Mouse (Mus musculus) midbrain, embryonic 14.5 days (tissue): ENCODE measurements at regions not wholly inside any gene's neighbourhood (a gene's known extent, or its start where the extent isn't known, plus 50 kb on each side); places are given as distances from the start of the nearest gene placed in this dataset.

Experiments used
- ATAC-seq: fragments of 200-750 bp; cut with Nextera tagmentation; 2 replicates; pipeline ENCODE4 v1.8.0; 2017; ENCODE audit warnings: moderate number of reproducible peaks, moderate library complexity; ENCODE audit not compliant: low FRiP score, low TSS enrichment
- DNase-seq: peaks from one replicate; pipeline ENCODE4 v3.0.0-alpha.2; 2015
- H3K27ac ChIP-seq: fragments of 300-500 bp; sonication (generic); replicated peaks from 2 replicates; pipeline ENCODE4 v1.5.1; 2014; ENCODE audit warnings: mild to moderate bottlenecking, low read depth, low read length, moderate library complexity
- H3K27me3 ChIP-seq: fragments of 300-500 bp; sonication (generic); 2 replicates; pipeline ENCODE4 v1.6.1; 2014; ENCODE audit warnings: low read length, control low read depth, mixed read lengths; ENCODE audit not compliant: control insufficient read depth, insufficient read depth
- H3K36me3 ChIP-seq: fragments of 300-500 bp; sonication (generic); 2 replicates; pipeline ENCODE4 v1.6.1; 2014; ENCODE audit warnings: low read length, control low read depth; ENCODE audit not compliant: control insufficient read depth, insufficient read depth
- H3K4me1 ChIP-seq: fragments of 300-500 bp; sonication (generic); 2 replicates; pipeline ENCODE4 v1.6.1; 2014; ENCODE audit warnings: mild to moderate bottlenecking, antibody characterized with exemption, low read length, control low read depth; ENCODE audit not compliant: control insufficient read depth, insufficient read depth
- H3K4me2 ChIP-seq: fragments of 300-500 bp; sonication (generic); 2 replicates; pipeline ENCODE4 v1.6.1; 2014; ENCODE audit warnings: mild to moderate bottlenecking, low read length, moderate library complexity
- H3K4me3 ChIP-seq: fragments of 300-500 bp; sonication (generic); replicated peaks from 2 replicates; pipeline ENCODE4 v1.5.1; 2014; ENCODE audit warnings: low read depth, low read length
- H3K9ac ChIP-seq: fragments of 300-500 bp; sonication (generic); replicated peaks from 2 replicates; pipeline ENCODE4 v1.6.1; 2014; ENCODE audit warnings: mild to moderate bottlenecking, low read length, moderate library complexity
- H3K9me3 ChIP-seq: fragments of 300-500 bp; sonication (generic); 2 replicates; pipeline ENCODE4 v1.6.1; 2016; ENCODE audit warnings: low read length, control low read depth, mixed read lengths; ENCODE audit not compliant: control insufficient read depth
- WGBS: fragments of 180-500 bp; shearing (Covaris S2); extraction: QIAGEN DNeasy Blood & Tissue Kit; methylation state at CpG from one replicate; pipeline ENCODE4 v1.1.7; 2014; 5-methylcytosine and 5-hydroxymethylcytosine counted together

GRCm38 (mm10) chr11:18745840-18746239 lies 272.9 kb downstream of the Meis1 start:
- ATAC-seq, result no peak
- H3K9ac ChIP-seq, result no peak overlapping the region
- WGBS, result 68% methylated on average over 10 of the region's 10 CpGs

GRCm38 (mm10) chr11:18734904-18735664 lies 283.7 kb downstream of the Meis1 start:
- ATAC-seq, result no peak
- no peaks in the 10 kb centered on the region for H3K4me1 ChIP-seq

More at GRCm38 (mm10) chr11:18745840-18746239, 272.9 kb downstream of the Meis1 start:
- H3K9me3 ChIP-seq, result no peaks in the 10 kb centered on the region
- H3K4me1 ChIP-seq, result peaks cover 26% of the 10 kb centered on the region
- H3K27ac ChIP-seq, result no peak overlapping the region
- H3K4me3 ChIP-seq, result no peak overlapping the region
- H3K36me3 ChIP-seq, result no peaks in the 10 kb centered on the region
- DNase-seq, result peak; percentile 18
- H3K4me2 ChIP-seq, result no peak overlapping the region
- H3K27me3 ChIP-seq, result no peaks in the 10 kb centered on the region

GRCm38 (mm10) chr11:18734075-18734474 lies 284.7 kb downstream of the Meis1 start:
- no peak overlapping the region for H3K4me3 ChIP-seq
- no peak for ATAC-seq
- no peak for DNase-seq
- H3K27me3 ChIP-seq, result no peaks in the 10 kb centered on the region
- WGBS, result 90% methylated on average over 1 of the region's 1 CpGs
- no peak overlapping the region for H3K4me2 ChIP-seq
- no peak overlapping the region for H3K27ac ChIP-seq
- no peaks in the 10 kb centered on the region for H3K9me3 ChIP-seq
- H3K9ac ChIP-seq, result no peak overlapping the region
- H3K36me3 ChIP-seq, result no peaks in the 10 kb centered on the region
- H3K4me1 ChIP-seq, result no peaks in the 10 kb centered on the region

More at GRCm38 (mm10) chr11:18734904-18735664, 283.7 kb downstream of the Meis1 start:
- WGBS, result 94% methylated on average over 4 of the region's 4 CpGs
- no peak for DNase-seq
- H3K36me3 ChIP-seq, result no peaks in the 10 kb centered on the region
- no peaks in the 10 kb centered on the region for H3K9me3 ChIP-seq
- H3K4me3 ChIP-seq, result no peak overlapping the region
- no peak overlapping the region for H3K27ac ChIP-seq
- H3K27me3 ChIP-seq, result no peaks in the 10 kb centered on the region
- no peak overlapping the region for H3K4me2 ChIP-seq
- H3K9ac ChIP-seq, result no peak overlapping the region

GRCm38 (mm10) chr11:18729742-18730141 lies 289.0 kb downstream of the Meis1 start:
- H3K27me3 ChIP-seq, result no peaks in the 10 kb centered on the region
- no peak overlapping the region for H3K4me2 ChIP-seq
- H3K36me3 ChIP-seq, result no peaks in the 10 kb centered on the region
- no peaks in the 10 kb centered on the region for H3K4me1 ChIP-seq
- no peak overlapping the region for H3K27ac ChIP-seq
- DNase-seq, result no peak
- no peak overlapping the region for H3K4me3 ChIP-seq
- H3K9me3 ChIP-seq, result no peaks in the 10 kb centered on the region
- 81% methylated on average over 4 of the region's 4 CpGs for WGBS
- no peak overlapping the region for H3K9ac ChIP-seq
- no peak for ATAC-seq

GRCm38 (mm10) chr11:18722770-18723169 lies 296.0 kb downstream of the Meis1 start:
- 74% methylated on average over 8 of the region's 8 CpGs for WGBS
- Histone ChIP-seq H3K9me3 (no peaks in the 10 kb centered on the region), H3K4me1 (no peaks in the 10 kb centered on the region), H3K9ac (no peak overlapping the region), H3K27me3 (no peaks in the 10 kb centered on the region), H3K36me3 (no peaks in the 10 kb centered on the region), H3K4me3 (no peak overlapping the region), H3K4me2 (no peak overlapping the region), H3K27ac (no peak overlapping the region)
- ATAC-seq (no peak), DNase-seq (peak; percentile 13)

- WGBS, result 67% methylated on average over 1 of the region's 1 CpGs
- H3K9ac ChIP-seq, result no peak overlapping the region
Observed at GRCm38 (mm10) chr11:18715851-18716126, 303.0 kb downstream of the Meis1 start.

GRCm38 (mm10) chr11:18715050-18715850 lies 303.5 kb downstream of the Meis1 start:
- WGBS, result 75% methylated on average over 2 of the region's 2 CpGs
- no peaks in the 10 kb centered on the region for H3K9me3 ChIP-seq
- H3K9ac ChIP-seq, result no peak overlapping the region
- H3K4me3 ChIP-seq, result no peak overlapping the region
- no peak overlapping the region for H3K27ac ChIP-seq
- H3K4me1 ChIP-seq, result no peaks in the 10 kb centered on the region
- no peaks in the 10 kb centered on the region for H3K27me3 ChIP-seq
- no peak for ATAC-seq
- DNase-seq, result no peak
- H3K4me2 ChIP-seq, result no peak overlapping the region
- H3K36me3 ChIP-seq, result no peaks in the 10 kb centered on the region

More at GRCm38 (mm10) chr11:18715851-18716126, 303.0 kb downstream of the Meis1 start:
- Histone ChIP-seq H3K27me3 (no peaks in the 10 kb centered on the region), H3K36me3 (no peaks in the 10 kb centered on the region), H3K4me2 (no peak overlapping the region), H3K4me3 (no peak overlapping the region), H3K4me1 (no peaks in the 10 kb centered on the region), H3K27ac (no peak overlapping the region), H3K9me3 (no peaks in the 10 kb centered on the region)
- DNase-seq (no peak), ATAC-seq (no peak)

GRCm38 (mm10) chr11:18714400-18714799 lies 304.4 kb downstream of the Meis1 start:
- H3K4me1 ChIP-seq, result no peaks in the 10 kb centered on the region
- H3K4me2 ChIP-seq, result no peak overlapping the region
- DNase-seq (no peak), ATAC-seq (no peak)
- H3K36me3 ChIP-seq, result no peaks in the 10 kb centered on the region
- H3K27me3 ChIP-seq, result no peaks in the 10 kb centered on the region
- H3K9ac ChIP-seq, result no peak overlapping the region
- H3K4me3 ChIP-seq, result no peak overlapping the region
- 79% methylated on average over 5 of the region's 5 CpGs for WGBS
- H3K9me3 ChIP-seq, result no peaks in the 10 kb centered on the region
- H3K27ac ChIP-seq, result no peak overlapping the region

GRCm38 (mm10) chr11:18712642-18713053 lies 306.1 kb downstream of the Meis1 start:
- ATAC-seq, result no peak
- no peak overlapping the region for H3K4me3 ChIP-seq
- H3K9ac ChIP-seq, result no peak overlapping the region
- no peaks in the 10 kb centered on the region for H3K9me3 ChIP-seq
- H3K4me1 ChIP-seq, result no peaks in the 10 kb centered on the region
- no peak for DNase-seq
- 85% methylated on average over 10 of the region's 10 CpGs for WGBS
- H3K27ac ChIP-seq, result no peak overlapping the region
- H3K27me3 ChIP-seq, result no peaks in the 10 kb centered on the region
- H3K4me2 ChIP-seq, result no peak overlapping the region
- no peaks in the 10 kb centered on the region for H3K36me3 ChIP-seq
